ENCODE assay signal across 8 mouse cellular contexts in the genomic region with DNA sequence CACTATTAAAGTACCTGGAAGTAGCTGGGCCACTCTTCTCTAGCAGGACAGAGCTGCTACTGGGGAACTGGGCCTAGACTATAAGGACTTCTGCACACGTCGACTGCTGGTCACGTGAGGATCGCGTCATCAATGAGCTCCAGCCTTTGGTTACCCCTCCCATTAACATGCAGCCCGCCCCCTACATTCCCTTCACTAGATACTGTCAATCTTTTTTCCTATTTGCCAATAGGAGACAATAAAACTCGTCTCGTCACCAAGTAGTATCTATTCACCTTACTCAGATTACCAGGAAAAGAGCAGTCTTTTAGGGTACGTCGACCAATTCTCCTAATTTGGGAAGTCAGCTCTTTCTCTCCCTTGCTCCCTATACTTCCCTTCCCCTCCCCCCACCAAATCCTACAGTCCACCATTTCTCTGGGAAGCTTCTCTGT. TPM values are rescaled to one million over a fixed set of nuclear protein-coding genes. Genes with fewer than 3 reads are reported as not detected.
A peak's percentile ranks its signal among the peaks of the same experiment; 100 is the strongest.
DNase-seq lines count a peak whose midpoint lies in the region; ATAC-seq lines count a peak whose summit lies in the region.

Gene Tceal8, minus strand, starts transcription at position 225 of the 434 bp plus-strand sequence.

- DNase-seq in adrenal gland, postnatal 14 days = peak; percentile 84
- peak; percentile 79 for DNase-seq in embryo, embryonic 9.5 days (ENCODE audit: extremely low spot score)
- DNase-seq in gastrocnemius, postnatal 36 days = peak; percentile 31 to 50
- peak; percentile 71 to 89 for DNase-seq in left cerebral cortex, postnatal 14 days (ENCODE audit: low spot score in 2 of 2)
- DNase-seq in right cerebral cortex, postnatal 36 days (ENCODE audit: low spot score in 2 of 2) = peak; percentile 68 to 81

- no peaks in the 10 kb centered on the region for H3K27me3 ChIP-seq in intestine, embryonic 15.5 days (replicated peaks)

- H3K4me2 ChIP-seq in intestine, embryonic 15.5 days (replicated peaks) = peak within 1 kb of the TSS; percentile 48

- H3K9me3 ChIP-seq in intestine, embryonic 15.5 days = no peaks in the 10 kb centered on the region

- intact Hi-C loops in gastrocnemius, postnatal 36 days (cut with DNase I) = no loop called here
- intact Hi-C loops in left cerebral cortex, postnatal 14 days (cut with DNase I) = no loop called here

- H3K4me1 ChIP-seq in intestine, embryonic 15.5 days (replicated peaks) = no peaks in the 10 kb centered on the region

- H3K27ac ChIP-seq in intestine, embryonic 15.5 days = peak within 1 kb of the TSS; percentile 86

- H3K36me3 ChIP-seq in intestine, embryonic 15.5 days = no peaks in the 10 kb centered on the region

- 21% methylated on average over 10 of the region's 10 CpGs for WGBS in intestine, embryonic 15.5 days

- peak; percentile 97 for ATAC-seq in intestine, embryonic 15.5 days
- ATAC-seq in megakaryocyte-erythroid progenitor cell, adult 5-6 weeks (replicated peaks; ENCODE audit: low FRiP score, low TSS enrichment, poor library complexity, severe bottlenecking) = peak; percentile 100
- no peak for ATAC-seq in inflammation-experienced regulatory T-cells, adult 6 months

- H3K4me3 ChIP-seq in intestine, embryonic 15.5 days (replicated peaks) = peak within 1 kb of the TSS; percentile 48

- peak within 1 kb of the TSS; percentile 59 for H3K9ac ChIP-seq in intestine, embryonic 15.5 days

RNA-seq across cellular contexts. Expression of gene Tceal8, which starts in this region (rescaled TPM):
- total RNA-seq in adrenal gland, postnatal 14 days (2021) = 53.7 and 57.7 TPM in 2 replicates
- 10 to 100 TPM; 13.5 to 13.6 TPM for total RNA-seq in gastrocnemius, postnatal 36 days (2021)
- 219 and 251 TPM in 2 replicates for polyA plus RNA-seq in intestine, embryonic 15.5 days (2015; fragmentation: Nextera tagmentation; extraction: Ambion mirVana)
- total RNA-seq in left cerebral cortex, postnatal 14 days (2021) = 10 to 100 TPM; 36.8 to 42.7 TPM
- 36.9 and 37.6 TPM in 2 replicates for total RNA-seq in megakaryocyte-erythroid progenitor cell, adult 5-6 weeks (2014; fragmentation: Nextera tagmentation)
- 75.5 and 112 TPM in 2 replicates for total RNA-seq in megakaryocyte-erythroid progenitor cell, adult 5-6 weeks (2017)
- polyA plus RNA-seq in inflammation-experienced regulatory T-cells, adult 6 months (2017; shearing (Covaris generic)) = 1 to 10 TPM in 1 of 3 experiments, not detected in 2; 1.2 TPM

Comparison
In these comparisons a context has a peak if more than half of its experiments do, and no peak if none do; other contexts are left out.
1. RNA of gene Tceal8 (polyA plus RNA-seq): 219 to 251 TPM in intestine, embryonic 15.5 days; 1.2 TPM in inflammation-experienced regulatory T-cells, adult 6 months; every median in the first group is over 100 times any median in the second.
2. Peak in every context shown above with its lines, with median percentiles within 50 percentile points of each other: DNase-seq.